Mouse (Mus musculus) heart, postnatal 0 days (tissue): ENCODE results near the gene Prune1.

Source experiments
- CTCF ChIP-seq: IDR thresholded peaks from 2 replicates; pipeline ENCODE4 v1.5.1; 2016; ENCODE audit warnings: antibody characterized with exemption, control low read depth, low read depth
- EP300 ChIP-seq: IDR thresholded peaks from 2 replicates; pipeline ENCODE4 v1.6.1; 2016; ENCODE audit warnings: antibody characterized with exemption, low read depth

DNA sequence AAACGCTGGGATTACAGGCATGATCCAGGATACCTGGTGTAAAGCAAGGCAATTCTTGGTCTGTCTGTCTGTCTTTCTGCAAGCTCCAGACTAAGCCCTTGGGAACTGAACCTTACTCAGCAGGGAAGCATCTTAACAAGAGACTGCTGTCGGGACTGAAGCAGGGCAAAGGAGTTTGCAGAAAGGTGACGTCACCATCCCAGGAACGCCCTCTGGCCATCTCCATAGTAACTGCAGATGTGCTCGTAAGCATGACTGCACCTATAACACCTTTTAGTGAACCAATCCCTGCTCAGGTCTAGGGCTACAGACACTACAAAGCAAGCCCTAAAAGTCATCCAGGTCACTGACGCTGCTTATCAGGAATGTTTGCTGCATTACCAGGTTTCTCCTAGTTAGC lies 57.6 kb downstream of the Prune1 start:
- TF ChIP-seq CTCF, result no peak
- TF ChIP-seq EP300, result no peak
